Mouse (Mus musculus) adrenal gland, adult 18-20 months (tissue): Measurements from ENCODE around the gene Dnmt3l. TPM values are rescaled to one million over a fixed set of nuclear protein-coding genes. Genes with fewer than 3 reads are reported as not detected.
"Not testable (repeated sequence)": the region's sequence is repeated elsewhere in the genome, so short reads cannot be mapped to it uniquely, and the experiment has no call there.

ENCODE experiments used
- DNase-seq, 2 experiments: peaks; one replicate each; pipeline ENCODE4 v3.0.0; 2021 to 2022; ENCODE audit warnings: low spot score in 2 of 2
- long read RNA-seq, 2 experiments: library from polyadenylated mRNA; stranded (forward); transcript quantifications; one replicate each; pipeline ENCODE4 v2.0.0; 2021
- total RNA-seq, 2 experiments: library from RNA; stranded (reverse); gene quantifications; 1 replicate in 1 of 2; 2 replicates in 1 of 2; pipeline ENCODE4 v1.2.3; 2021

Gene Dnmt3l
- 10 to 100 TPM in 1 of 2 experiments, 1 to 10 TPM in 1; 4.4 to 24.4 TPM for total RNA-seq
- long read RNA-seq, experiment 1, partial matches to known transcripts: 1 of 1 reads
- long read RNA-seq, experiment 1, other reads (novel, unspliced or antisense): 0 of 1 reads
- long read RNA-seq, experiment 2, partial matches to known transcripts: 41 of 45 reads
- long read RNA-seq, experiment 2, other reads (novel, unspliced or antisense): 4 of 45 reads

- no peak for DNase-seq
Measured at GRCm38 (mm10) chr10:78041647-78042046, at the start of gene Dnmt3l. Gene Dnmt3l (plus strand): TSS chr10:78041947.

GRCm38 (mm10) chr10:77995639-77996038 is 46.1 kb upstream of the Dnmt3l start:
- no peak for DNase-seq

GRCm38 (mm10) chr10:78000200-78000599 is 41.5 kb upstream of the Dnmt3l start:
- no peak for DNase-seq

GRCm38 (mm10) chr10:78001796-78002195 is 40.0 kb upstream of the Dnmt3l start:
- no peak for DNase-seq

GRCm38 (mm10) chr10:78002316-78002715 is 39.4 kb upstream of the Dnmt3l start:
- DNase-seq: no peak

- no peak for DNase-seq
Measured at GRCm38 (mm10) chr10:78004479-78005100, 37.2 kb upstream of the Dnmt3l start.

GRCm38 (mm10) chr10:78005791-78006438 is 35.8 kb upstream of the Dnmt3l start:
- DNase-seq: no peak

- no peak for DNase-seq
Measured at GRCm38 (mm10) chr10:78007203-78007602, 34.5 kb upstream of the Dnmt3l start.

GRCm38 (mm10) chr10:78008169-78008568 is 33.6 kb upstream of the Dnmt3l start:
- DNase-seq: no peak

- peak; percentile 93 for DNase-seq
Measured at GRCm38 (mm10) chr10:78009184-78009944, 32.4 kb upstream of the Dnmt3l start.

- no peak for DNase-seq
Measured at GRCm38 (mm10) chr10:78009945-78010293, 31.8 kb upstream of the Dnmt3l start, which contains the start of gene Pfkl. Gene Pfkl (minus strand): TSS chr10:78010083.

- DNase-seq: no peak
Measured at GRCm38 (mm10) chr10:78010335-78010734, 31.4 kb upstream of the Dnmt3l start.

GRCm38 (mm10) chr10:78011116-78011515 is 30.6 kb upstream of the Dnmt3l start:
- DNase-seq: not testable (repeated sequence)

- DNase-seq: no peak
Measured at GRCm38 (mm10) chr10:78012661-78013495, 28.9 kb upstream of the Dnmt3l start.

- DNase-seq: no peak
Measured at GRCm38 (mm10) chr10:78015489-78015888, 26.3 kb upstream of the Dnmt3l start.

- no peak for DNase-seq
Measured at GRCm38 (mm10) chr10:78016366-78016765, 25.4 kb upstream of the Dnmt3l start.

- DNase-seq: peak; percentile 76 to 78
Measured at GRCm38 (mm10) chr10:78018797-78019203, 22.9 kb upstream of the Dnmt3l start.

- no peak for DNase-seq
Measured at GRCm38 (mm10) chr10:78019291-78019690, 22.5 kb upstream of the Dnmt3l start.

- DNase-seq: not testable (repeated sequence)
Measured at GRCm38 (mm10) chr10:78019984-78020383, 21.8 kb upstream of the Dnmt3l start.

- not testable (repeated sequence) for DNase-seq
Measured at GRCm38 (mm10) chr10:78025453-78025852, 16.3 kb upstream of the Dnmt3l start.

- peak; percentile 61 to 74 for DNase-seq
Measured at GRCm38 (mm10) chr10:78028129-78028528, 13.6 kb upstream of the Dnmt3l start.
